Mouse (Mus musculus) ES-Bruce4 (cell line): ENCODE measurements at regions not wholly inside any gene's neighbourhood (a gene's known extent, or its start where the extent isn't known, plus 50 kb on each side); places are given as distances from the start of the nearest gene placed in this dataset.

Experiments
- CTCF ChIP-seq: IDR thresholded peaks from one replicate; pipeline ENCODE4 v1.8.1; 2011; ENCODE audit warnings: low read depth, low read length
- EP300 ChIP-seq: IDR thresholded peaks from 2 replicates; pipeline ENCODE4 v1.6.1; 2011; ENCODE audit warnings: low read depth, low read length; ENCODE audit not compliant: insufficient read depth
- POLR2A ChIP-seq: IDR thresholded peaks from one replicate; pipeline ENCODE4 v1.8.1; 2011; ENCODE audit warnings: low read length; ENCODE audit not compliant: insufficient read depth

GRCm38 (mm10) chr2:78326091-78326490 is 379.9 kb upstream of the Cwc22 start:
- no peak for TF ChIP-seq POLR2A
- no peak for TF ChIP-seq CTCF
- TF ChIP-seq EP300, result no peak
